Mouse (Mus musculus) hindbrain, embryonic 13.5 days (tissue): ENCODE data around the gene Mettl8. TPM values are rescaled to one million over a fixed set of nuclear protein-coding genes. Genes with fewer than 3 reads are reported as not detected.

ENCODE experiments used
- ATAC-seq: fragments of 200-750 bp; cut with Nextera tagmentation; 2 replicates; pipeline ENCODE4 v1.8.0; 2017; ENCODE audit warnings: moderate TSS enrichment; ENCODE audit not compliant: low FRiP score
- H3K27ac ChIP-seq: fragments of 300-500 bp; sonication (generic); 2 replicates; pipeline ENCODE4 v1.5.1; 2015; ENCODE audit warnings: inconsistent platforms, mild to moderate bottlenecking, moderate library complexity
- H3K27me3 ChIP-seq: fragments of 300-500 bp; sonication (generic); 2 replicates; pipeline ENCODE4 v1.6.1; 2015; ENCODE audit warnings: mild to moderate bottlenecking, inconsistent platforms
- H3K36me3 ChIP-seq: fragments of 300-500 bp; sonication (generic); 2 replicates; pipeline ENCODE4 v1.6.1; 2015; ENCODE audit warnings: mild to moderate bottlenecking, inconsistent platforms
- H3K4me1 ChIP-seq: fragments of 300-500 bp; sonication (generic); replicated peaks from 2 replicates; pipeline ENCODE4 v1.6.1; 2015; ENCODE audit warnings: inconsistent platforms
- H3K4me2 ChIP-seq: fragments of 300-500 bp; sonication (generic); 2 replicates; pipeline ENCODE4 v1.6.1; 2015; ENCODE audit warnings: inconsistent platforms, mild to moderate bottlenecking, moderate library complexity
- H3K4me3 ChIP-seq: fragments of 300-500 bp; sonication (generic); 2 replicates; pipeline ENCODE4 v1.5.1; 2015; ENCODE audit warnings: mild to moderate bottlenecking, inconsistent platforms
- H3K9ac ChIP-seq: fragments of 300-500 bp; sonication (generic); 2 replicates; pipeline ENCODE4 v1.6.1; 2015; ENCODE audit warnings: mild to moderate bottlenecking, inconsistent platforms
- H3K9me3 ChIP-seq: fragments of 300-500 bp; sonication (generic); 2 replicates; pipeline ENCODE4 v1.6.1; 2016; ENCODE audit warnings: inconsistent platforms
- WGBS: fragments of 180-500 bp; shearing (Covaris S2); methylation state at CpG from one replicate; pipeline ENCODE4 v1.1.7; 2015; 5-methylcytosine and 5-hydroxymethylcytosine counted together
- polyA plus RNA-seq: library from polyadenylated mRNA; unstranded; fragments of >200 nt; fragmentation: Nextera tagmentation; extraction: Ambion mirVana; gene quantifications from 2 replicates; pipeline ENCODE4 v1.2.1, GENCODE M21; 2015

Mettl8 gene
- polyA plus RNA-seq, 1 experiment from 2014 or later = 16.4 TPM

DNA sequence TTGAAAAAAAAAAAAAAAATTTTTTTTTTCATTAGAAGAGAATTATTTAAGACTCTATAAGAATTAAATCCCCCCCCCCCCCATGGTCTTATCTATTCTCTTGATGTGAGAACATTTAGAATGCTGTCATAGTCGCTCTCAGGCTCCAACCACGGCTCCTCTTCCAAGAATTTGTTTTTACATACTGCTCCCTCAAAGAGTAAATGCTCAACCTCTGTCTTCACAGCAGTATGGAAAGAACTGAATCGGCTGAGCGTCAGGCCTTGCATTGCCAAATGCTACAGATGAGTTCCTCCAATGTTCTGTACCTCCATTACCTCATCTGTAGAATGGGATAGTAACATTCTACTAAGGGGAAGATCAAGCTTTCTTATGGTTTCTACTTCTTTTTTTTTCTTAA is 16.2 kb upstream of the Mettl8 start:
- no peak overlapping the region for H3K9ac ChIP-seq
- no peak overlapping the region for H3K27ac ChIP-seq
- no peak overlapping the region for H3K4me3 ChIP-seq
- peaks cover 8% of the 10 kb centered on the region; the same call in 1 of the 2 replicates for H3K36me3 ChIP-seq
- H3K9me3 ChIP-seq = no peaks in the 10 kb centered on the region
- 96% methylated on average over 4 of the region's 4 CpGs for WGBS
- H3K27me3 ChIP-seq = no peaks in the 10 kb centered on the region
- no peaks in the 10 kb centered on the region for H3K4me1 ChIP-seq
- no peak for ATAC-seq
- no peak overlapping the region for H3K4me2 ChIP-seq

- Histone ChIP-seq H3K9me3 (no peaks in the 10 kb centered on the region), H3K4me2 (peak overlapping the region; percentile 70), H3K27me3 (no peaks in the 10 kb centered on the region), H3K36me3 (peaks cover 19% of the 10 kb centered on the region), H3K4me1 (peaks cover 14% of the 10 kb centered on the region), H3K27ac (peak overlapping the region; percentile 96), H3K9ac (peak overlapping the region; percentile 87), H3K4me3 (peak overlapping the region; percentile 81)
- no peak for ATAC-seq
- WGBS = 13% methylated on average over 21 of the region's 21 CpGs
These were observed 892 bp upstream of the Mettl8 start for GRCm38 (mm10) chr2:71056115-71056835.

- 47% methylated on average over 9 of the region's 9 CpGs for WGBS
- Histone ChIP-seq H3K4me2 (peak overlapping the region; percentile 70), H3K9me3 (no peaks in the 10 kb centered on the region), H3K36me3 (peaks cover 10% of the 10 kb centered on the region), H3K27ac (no peak overlapping the region), H3K4me1 (peaks cover 14% of the 10 kb centered on the region), H3K27me3 (no peaks in the 10 kb centered on the region), H3K4me3 (peak overlapping the region; percentile 81), H3K9ac (peak overlapping the region; percentile 80)
- ATAC-seq = no peak
These were observed 667 bp downstream of the Mettl8 start for GRCm38 (mm10) chr2:71054716-71055115.

- H3K36me3 ChIP-seq = no peaks in the 10 kb centered on the region
- no peak for ATAC-seq
- 91% methylated on average over 7 of the region's 7 CpGs for WGBS
- no peak overlapping the region for H3K27ac ChIP-seq
- no peak overlapping the region for H3K4me3 ChIP-seq
- H3K27me3 ChIP-seq = no peaks in the 10 kb centered on the region
- H3K9me3 ChIP-seq = no peaks in the 10 kb centered on the region
- no peak overlapping the region for H3K4me2 ChIP-seq
- H3K9ac ChIP-seq = no peak overlapping the region
- H3K4me1 ChIP-seq = peaks cover 14% of the 10 kb centered on the region
These were observed 4.9 kb downstream of the Mettl8 start for GRCm38 (mm10) chr2:71050511-71050910.

DNA sequence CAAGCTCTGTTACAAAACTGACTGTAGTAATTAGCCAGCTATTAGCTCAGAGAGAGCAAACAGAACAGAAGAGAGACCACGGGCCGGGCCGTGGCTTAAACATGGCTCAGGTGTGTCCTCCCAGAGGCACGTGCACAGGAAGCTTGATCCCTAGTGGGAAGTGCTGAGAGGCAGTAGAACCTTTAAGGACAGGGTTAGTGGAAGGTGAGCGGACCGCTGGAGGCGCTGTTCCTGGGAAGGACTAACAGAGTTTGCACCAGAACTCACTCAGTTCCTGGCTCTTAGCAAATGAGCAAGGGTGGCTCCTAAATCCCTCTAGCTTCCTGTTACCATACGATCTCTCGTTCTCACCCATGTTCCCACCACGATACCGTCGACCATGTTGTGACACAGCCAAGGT is 6.5 kb downstream of the Mettl8 start:
- WGBS = 78% methylated on average over 12 of the region's 12 CpGs
- H3K36me3 ChIP-seq = no peaks in the 10 kb centered on the region
- H3K4me1 ChIP-seq = peaks cover 5% of the 10 kb centered on the region
- H3K27ac ChIP-seq = no peak overlapping the region
- no peak overlapping the region for H3K4me3 ChIP-seq
- no peak overlapping the region for H3K9ac ChIP-seq
- no peaks in the 10 kb centered on the region for H3K9me3 ChIP-seq
- H3K27me3 ChIP-seq = no peaks in the 10 kb centered on the region
- ATAC-seq = no peak
- H3K4me2 ChIP-seq = no peak overlapping the region

- H3K27me3 ChIP-seq = no peaks in the 10 kb centered on the region
- no peak for ATAC-seq
- no peak overlapping the region for H3K4me2 ChIP-seq
- H3K9me3 ChIP-seq = no peaks in the 10 kb centered on the region
- no peak overlapping the region for H3K9ac ChIP-seq
- no peaks in the 10 kb centered on the region for H3K4me1 ChIP-seq
- no peak overlapping the region for H3K4me3 ChIP-seq
- WGBS = 80% methylated on average over 6 of the region's 6 CpGs
- H3K36me3 ChIP-seq = no peaks in the 10 kb centered on the region
- H3K27ac ChIP-seq = no peak overlapping the region
These were observed 8.5 kb downstream of the Mettl8 start for GRCm38 (mm10) chr2:71046751-71047320.

DNA sequence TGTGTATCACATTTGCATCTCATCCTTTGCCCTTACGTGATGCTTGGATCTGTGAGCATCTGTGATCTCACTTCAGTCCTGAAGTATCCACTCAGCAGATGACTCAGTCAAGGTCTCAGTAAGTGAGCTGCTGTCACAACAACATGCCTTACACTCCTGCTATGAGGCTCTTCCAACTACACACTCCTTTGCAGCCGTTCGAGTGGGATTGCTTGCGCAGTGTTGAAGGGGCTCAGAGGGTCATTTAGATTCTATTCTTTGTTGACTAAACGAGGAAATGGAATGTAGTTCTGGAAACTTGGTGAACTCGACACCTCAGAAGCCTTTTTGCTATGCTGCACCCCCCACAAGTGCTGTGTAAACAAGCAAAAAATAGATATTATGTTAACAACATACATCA is 9.2 kb downstream of the Mettl8 start:
- H3K27me3 ChIP-seq = no peaks in the 10 kb centered on the region
- no peak for ATAC-seq
- H3K27ac ChIP-seq = no peak overlapping the region
- no peaks in the 10 kb centered on the region for H3K9me3 ChIP-seq
- 82% methylated on average over 6 of the region's 6 CpGs for WGBS
- H3K9ac ChIP-seq = no peak overlapping the region
- no peaks in the 10 kb centered on the region for H3K4me1 ChIP-seq
- H3K4me2 ChIP-seq = no peak overlapping the region
- no peak overlapping the region for H3K4me3 ChIP-seq
- no peaks in the 10 kb centered on the region for H3K36me3 ChIP-seq

DNA sequence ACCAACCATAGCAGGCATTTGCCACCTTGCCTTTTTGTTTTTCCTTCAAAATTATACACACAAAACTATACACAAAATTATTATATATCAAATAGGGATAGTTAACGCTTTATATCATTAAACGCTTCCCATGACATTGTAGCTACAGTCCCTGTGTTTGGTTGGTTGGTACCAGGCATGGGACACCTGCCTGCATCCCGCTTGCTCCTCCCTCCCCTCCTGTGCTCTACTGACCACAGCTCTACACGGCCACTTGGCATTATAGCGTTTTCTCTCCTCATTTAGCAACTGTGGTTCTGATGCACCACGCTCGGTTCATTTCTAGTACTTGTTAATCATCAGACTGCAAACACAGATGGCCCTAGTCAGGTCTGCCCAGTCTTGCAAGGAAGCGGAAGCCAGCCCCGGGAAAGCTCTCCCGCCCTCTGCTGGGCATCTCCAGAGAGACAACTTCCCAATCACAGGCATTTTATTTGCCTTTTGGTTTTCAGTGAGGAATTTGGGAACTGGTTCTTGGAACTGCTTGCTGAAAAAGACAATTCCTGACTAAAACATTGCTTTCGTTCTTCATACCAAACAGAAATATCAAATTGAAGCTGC is 15.8 kb downstream of the Mettl8 start:
- Histone ChIP-seq H3K4me3 (no peak overlapping the region), H3K4me1 (peaks cover 7% of the 10 kb centered on the region; the same call in 1 of the 2 replicates), H3K36me3 (no peaks in the 10 kb centered on the region), H3K4me2 (peak overlapping the region; percentile 34), H3K27ac (0 out of 2 replicates have a peak overlapping the region, but pooled peaks have one; percentile 52), H3K27me3 (no peaks in the 10 kb centered on the region), H3K9me3 (no peaks in the 10 kb centered on the region), H3K9ac (no peak overlapping the region)
- peak; percentile 73 for ATAC-seq
- 44% methylated on average over 11 of the region's 11 CpGs for WGBS

- Histone ChIP-seq H3K4me3 (no peak overlapping the region), H3K9me3 (no peaks in the 10 kb centered on the region), H3K9ac (no peak overlapping the region), H3K27me3 (no peaks in the 10 kb centered on the region), H3K36me3 (no peaks in the 10 kb centered on the region), H3K27ac (no peak overlapping the region), H3K4me1 (peaks cover 27% of the 10 kb centered on the region), H3K4me2 (no peak overlapping the region)
- ATAC-seq = no peak
- WGBS = 86% methylated on average over 6 of the region's 6 CpGs
These were observed 17.9 kb downstream of the Mettl8 start for GRCm38 (mm10) chr2:71037447-71037846.

GRCm38 (mm10) chr2:71033987-71034386 is 21.4 kb downstream of the Mettl8 start:
- Histone ChIP-seq H3K4me2 (peak overlapping the region; percentile 11; the same call in 1 of the 2 replicates), H3K9ac (no peak overlapping the region), H3K9me3 (no peaks in the 10 kb centered on the region), H3K27me3 (no peaks in the 10 kb centered on the region), H3K4me3 (no peak overlapping the region), H3K27ac (peak overlapping the region; percentile 60; the same call in 1 of the 2 replicates), H3K36me3 (no peaks in the 10 kb centered on the region), H3K4me1 (peaks cover 33% of the 10 kb centered on the region)
- 24% methylated on average over 8 of the region's 8 CpGs for WGBS
- ATAC-seq = peak; percentile 53

GRCm38 (mm10) chr2:71033014-71033413 is 22.4 kb downstream of the Mettl8 start:
- WGBS = 92% methylated on average over 4 of the region's 4 CpGs

GRCm38 (mm10) chr2:71031973-71032794 is 23.2 kb downstream of the Mettl8 start:
- H3K27me3 ChIP-seq = no peaks in the 10 kb centered on the region
- 65% methylated on average over 18 of the region's 18 CpGs for WGBS
- H3K9ac ChIP-seq = no peak overlapping the region
- ATAC-seq = no peak; the same call in 1 of the 2 replicates
- H3K4me2 ChIP-seq = no peak overlapping the region
- H3K27ac ChIP-seq = peak overlapping the region; percentile 61
- no peak overlapping the region for H3K4me3 ChIP-seq
- H3K36me3 ChIP-seq = no peaks in the 10 kb centered on the region
- H3K9me3 ChIP-seq = no peaks in the 10 kb centered on the region
- H3K4me1 ChIP-seq = peaks cover 33% of the 10 kb centered on the region

More at GRCm38 (mm10) chr2:71033014-71033413, 22.4 kb downstream of the Mettl8 start:
- H3K27ac ChIP-seq = peak overlapping the region; percentile 8; the same call in 1 of the 2 replicates
- no peak overlapping the region for H3K4me3 ChIP-seq
- H3K9ac ChIP-seq = no peak overlapping the region
- peaks cover 33% of the 10 kb centered on the region for H3K4me1 ChIP-seq
- no peak overlapping the region for H3K4me2 ChIP-seq
- no peak for ATAC-seq
- no peaks in the 10 kb centered on the region for H3K36me3 ChIP-seq
- no peaks in the 10 kb centered on the region for H3K27me3 ChIP-seq
- H3K9me3 ChIP-seq = no peaks in the 10 kb centered on the region
